ENCODE assay signal across 16 mouse cellular contexts in the genomic region with DNA sequence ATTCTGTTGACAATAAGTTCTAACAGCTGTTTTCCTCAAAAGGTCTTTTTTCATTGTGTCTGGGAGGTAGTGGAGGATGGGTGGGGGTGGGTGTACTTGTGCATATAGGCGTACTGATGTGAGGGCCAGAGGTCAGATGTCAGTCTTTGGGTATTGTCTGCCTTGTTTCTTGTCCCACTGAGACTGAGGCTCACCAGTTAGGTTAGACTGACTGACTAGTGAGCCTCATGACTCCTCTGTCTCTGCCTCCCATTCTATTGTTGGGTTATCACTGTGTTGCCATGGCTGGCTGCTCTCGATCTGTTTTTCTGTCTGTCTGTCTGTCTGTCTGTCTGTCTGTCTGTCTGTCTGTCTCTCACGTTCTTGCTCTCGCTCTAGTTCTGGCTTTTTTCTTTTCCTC. TPM values are rescaled to one million over a fixed set of nuclear protein-coding genes. Genes with fewer than 3 reads are reported as not detected.
DNase-seq lines count a peak whose midpoint lies in the region; ATAC-seq and TF ChIP-seq lines count a peak whose summit lies in the region.
"Had no signal": no experiment of that assay in that cellular context is flagged by ENCODE, and none has a peak within 500 bp of the region (broad histone marks: within the 10 kb centered on the region; RNA-seq: fewer than 3 reads in every experiment).

No protein-coding gene starts in this region.

- 64% methylated on average over 4 of the region's 4 CpGs for WGBS in kidney, adult 2 months
- WGBS in liver, embryonic 12.5 days (ENCODE audit: insufficient replicate concordance) = 18% methylated on average over 4 of the region's 4 CpGs

- peak overlapping the region; percentile 72 for H3K9ac ChIP-seq in liver, embryonic 12.5 days
- H3K9ac ChIP-seq: forebrain, postnatal 0 days; limb, embryonic 13.5 days had no signal

- H3K4me1 ChIP-seq in kidney, adult 2 months (ENCODE audit: control insufficient read depth, insufficient read depth, low read length) = no peaks in the 10 kb centered on the region
- peaks cover 99% of the 10 kb centered on the region for H3K4me1 ChIP-seq in G1E (ENCODE audit: insufficient read depth, low read depth, low read length)
- H3K4me1 ChIP-seq in liver, embryonic 12.5 days = peaks cover 100% of the 10 kb centered on the region

- ATAC-seq in G1E (ENCODE audit: extremely low read depth, insufficient number of reproducible peaks, low FRiP score, poor library complexity, severe bottlenecking) = no peak
- peak; percentile 28; the same call in 1 of the 2 replicates for ATAC-seq in liver, embryonic 12.5 days
- ATAC-seq: forebrain, postnatal 0 days had no signal

- TF ChIP-seq CTCF in gastrocnemius, adult 2 months (IDR thresholded peaks at IDR 0.05) = no peak
- TF ChIP-seq CTCF in kidney, adult 2 months (conservative IDR thresholded peaks at IDR 0.05; ENCODE audit: insufficient read depth, insufficient read length, low read depth, low read length) = no peak
- no peak for TF ChIP-seq CTCF in G1E (IDR thresholded peaks at IDR 0.05; ENCODE audit: low read depth, low read length)

- H3K4me3 ChIP-seq in gastrocnemius, adult 2 months = no peak overlapping the region
- no peak overlapping the region for H3K4me3 ChIP-seq in kidney, adult 2 months (ENCODE audit: insufficient read depth, low read depth, low read length)
- peak overlapping the region; percentile 52; the same call in 1 of the 2 replicates for H3K4me3 ChIP-seq in G1E (ENCODE audit: low read depth, low read length)
- H3K4me3 ChIP-seq in liver, embryonic 12.5 days = peak overlapping the region; percentile 31
- H3K4me3 ChIP-seq: left cerebral cortex, adult 2 months; limb, embryonic 13.5 days; megakaryocyte, embryonic 14.5 days had no signal

- H3K27me3 ChIP-seq in kidney, adult 2 months (replicated peaks; ENCODE audit: control insufficient read depth, insufficient read depth, low read length) = no peaks in the 10 kb centered on the region
- H3K27me3 ChIP-seq in G1E (ENCODE audit: insufficient read depth, low read length) = no peaks in the 10 kb centered on the region
- no peaks in the 10 kb centered on the region for H3K27me3 ChIP-seq in liver, embryonic 12.5 days (replicated peaks)
- H3K27me3 ChIP-seq: limb, embryonic 13.5 days had no signal

- TF ChIP-seq POLR2A in kidney, adult 2 months (IDR thresholded peaks at IDR 0.05; ENCODE audit: low read depth, low read length) = no peak

- H3K9me3 ChIP-seq in G1E (replicated peaks) = no peaks in the 10 kb centered on the region
- no peaks in the 10 kb centered on the region for H3K9me3 ChIP-seq in liver, embryonic 12.5 days (replicated peaks)
- H3K9me3 ChIP-seq: limb, embryonic 13.5 days had no signal

- no peaks in the 10 kb centered on the region for H3K36me3 ChIP-seq in kidney, adult 2 months (ENCODE audit: control insufficient read depth, insufficient read depth, low read length)
- H3K36me3 ChIP-seq in G1E (replicated peaks) = peaks cover 75% of the 10 kb centered on the region
- H3K36me3 ChIP-seq in liver, embryonic 12.5 days = peaks cover 20% of the 10 kb centered on the region; the same call in 1 of the 2 replicates
- H3K36me3 ChIP-seq: limb, embryonic 13.5 days had no signal

- no peak overlapping the region for H3K27ac ChIP-seq in gastrocnemius, adult 2 months
- no peak overlapping the region for H3K27ac ChIP-seq in kidney, adult 2 months (ENCODE audit: insufficient read depth, low read depth, low read length)
- H3K27ac ChIP-seq in liver, embryonic 12.5 days = peak overlapping the region; percentile 97
- H3K27ac ChIP-seq: left cerebral cortex, adult 2 months; limb, embryonic 13.5 days had no signal

- DNase-seq in gastrocnemius, adult 2 months = peak; percentile 5
- DNase-seq in gastrocnemius, postnatal 4 days (ENCODE audit: low spot score in 2 of 2) = no peak
- DNase-seq in kidney, postnatal 10 days = peak; percentile 3
- no peak for DNase-seq in kidney, adult 2 months
- DNase-seq in G1E (ENCODE audit: low spot score) = no peak
- DNase-seq in urinary bladder, postnatal 14 days (ENCODE audit: low spot score) = no peak
- DNase-seq in layer of hippocampus, adult 9-11 months = no peak
- DNase-seq: cerebellum, adult 18-20 months; forebrain, postnatal 0 days; gastrocnemius, postnatal 14 days; spleen, adult 18-20 months; thymus, adult 2 months had no signal

- H3K4me2 ChIP-seq in liver, embryonic 12.5 days = peak overlapping the region; percentile 98
- H3K4me2 ChIP-seq: limb, embryonic 13.5 days had no signal

- intact Hi-C loops in gastrocnemius, adult 2 months (cut with DNase I) = no loop called here

RNA-seq across cellular contexts. Expression of a gene that starts 9.1 kb away (rescaled TPM):
- 1 to 10 TPM; 5.1 to 6.4 TPM for total RNA-seq in gastrocnemius, adult 2 months (2021)
- total RNA-seq in gastrocnemius, postnatal 4 days (2021) = 10 to 100 TPM; 16.9 to 18.8 TPM
- 10.5 and 11.1 TPM in 2 replicates for polyA plus RNA-seq in kidney, adult 2 months (2012; rRNA removed)
- 18.5 and 41.2 TPM in 2 replicates for total RNA-seq in G1E (2014; fragmentation: Nextera tagmentation)
- total RNA-seq in G1E (2017) = 17.5 and 18.2 TPM in 2 replicates
- polyA plus RNA-seq in G1E (2012) = 21.4 and 22.5 TPM in 2 replicates
- polyA plus RNA-seq in liver, embryonic 12.5 days (2016; fragmentation: Nextera tagmentation; extraction: Ambion mirVana) = 34.2 and 36.3 TPM in 2 replicates

Comparison
In these comparisons a context has a peak if more than half of its experiments do, and no peak if none do; other contexts are left out.
1. DNase-seq: peak in gastrocnemius, adult 2 months (single experiment) and kidney, postnatal 10 days (single experiment); none in gastrocnemius, postnatal 4 days (0 of 2), kidney, adult 2 months (single experiment), G1E (single experiment), urinary bladder, postnatal 14 days (single experiment) and layer of hippocampus, adult 9-11 months (single experiment).
2. H3K4me3 ChIP-seq: peak in G1E (single experiment) and liver, embryonic 12.5 days (single experiment); none in gastrocnemius, adult 2 months (single experiment) and kidney, adult 2 months (single experiment).